Mouse (Mus musculus): Measurements from ENCODE around the gene Plcb4. TPM values are rescaled to one million over a fixed set of nuclear protein-coding genes. Genes with fewer than 3 reads are reported as not detected.

Gene Plcb4
- polyA plus RNA-seq, 1 experiment: 2.2 TPM

GRCm38 (mm10) chr2:135796684-135797083 lies 137.9 kb downstream of the Plcb4 start:
- WGBS: 85% methylated on average over 5 of the region's 5 CpGs
- no peak for DNase-seq (ENCODE audit: low read depth, low spot score)

GRCm38 (mm10) chr2:135797677-135798546 lies 139.1 kb downstream of the Plcb4 start:
- 46% methylated on average over 5 of the region's 5 CpGs for WGBS
- DNase-seq (ENCODE audit: low read depth, low spot score): no peak

GRCm38 (mm10) chr2:135799149-135799770 lies 140.4 kb downstream of the Plcb4 start:
- 91% methylated on average over 10 of the region's 10 CpGs for WGBS
- no peak for DNase-seq (ENCODE audit: low read depth, low spot score)

GRCm38 (mm10) chr2:135800385-135800784 lies 141.6 kb downstream of the Plcb4 start:
- no peak for DNase-seq (ENCODE audit: low read depth, low spot score)
- WGBS: 92% methylated on average over 6 of the region's 6 CpGs

GRCm38 (mm10) chr2:135802878-135803450 lies 144.2 kb downstream of the Plcb4 start:
- no peak for DNase-seq (ENCODE audit: low read depth, low spot score)
- 91% methylated on average over 9 of the region's 9 CpGs for WGBS

GRCm38 (mm10) chr2:135805748-135806685 lies 147.2 kb downstream of the Plcb4 start:
- 34% methylated on average over 15 of the region's 15 CpGs for WGBS
- DNase-seq (ENCODE audit: low read depth, low spot score): no peak

- DNase-seq (ENCODE audit: low read depth, low spot score): no peak
- 78% methylated on average over 4 of the region's 4 CpGs for WGBS
These were observed 149.5 kb downstream of the Plcb4 start for GRCm38 (mm10) chr2:135808342-135808741.

- WGBS: 77% methylated on average over 6 of the region's 6 CpGs
- DNase-seq (ENCODE audit: low read depth, low spot score): no peak
These were observed 152.0 kb downstream of the Plcb4 start for GRCm38 (mm10) chr2:135810841-135811240.

- 46% methylated on average over 5 of the region's 5 CpGs for WGBS
- DNase-seq (ENCODE audit: low read depth, low spot score): no peak
These were observed 152.8 kb downstream of the Plcb4 start for GRCm38 (mm10) chr2:135811453-135812101.

GRCm38 (mm10) chr2:135812701-135813246 lies 154.0 kb downstream of the Plcb4 start:
- DNase-seq (ENCODE audit: low read depth, low spot score): no peak

GRCm38 (mm10) chr2:135820691-135821090 lies 161.9 kb downstream of the Plcb4 start:
- 17% methylated on average over 2 of the region's 2 CpGs for WGBS
- DNase-seq (ENCODE audit: low read depth, low spot score): no peak

More at GRCm38 (mm10) chr2:135812701-135813246, 154.0 kb downstream of the Plcb4 start:
- 84% methylated on average over 8 of the region's 8 CpGs for WGBS

- 76% methylated on average over 1 of the region's 1 CpGs for WGBS
- DNase-seq (ENCODE audit: low read depth, low spot score): no peak
These were observed 164.9 kb downstream of the Plcb4 start for GRCm38 (mm10) chr2:135823690-135824089.

- DNase-seq (ENCODE audit: low read depth, low spot score): peak; percentile 45
- 54% methylated on average over 1 of the region's 1 CpGs for WGBS
These were observed 165.9 kb downstream of the Plcb4 start for GRCm38 (mm10) chr2:135824757-135825156.

- 55% methylated on average over 2 of the region's 2 CpGs for WGBS
- no peak for DNase-seq (ENCODE audit: low read depth, low spot score)
These were observed 166.8 kb downstream of the Plcb4 start for GRCm38 (mm10) chr2:135825645-135826044.

GRCm38 (mm10) chr2:135826616-135827360 lies 168.0 kb downstream of the Plcb4 start:
- no peak for DNase-seq (ENCODE audit: low read depth, low spot score)
- 95% methylated on average over 3 of the region's 3 CpGs for WGBS

- WGBS: 42% methylated on average over 2 of the region's 2 CpGs
- no peak for DNase-seq (ENCODE audit: low read depth, low spot score)
These were observed 169.6 kb downstream of the Plcb4 start for GRCm38 (mm10) chr2:135828446-135828845.

GRCm38 (mm10) chr2:135833743-135834142 lies 174.9 kb downstream of the Plcb4 start:
- 83% methylated on average over 3 of the region's 3 CpGs for WGBS
- DNase-seq (ENCODE audit: low read depth, low spot score): no peak

GRCm38 (mm10) chr2:135834435-135834834 lies 175.6 kb downstream of the Plcb4 start:
- no peak for DNase-seq (ENCODE audit: low read depth, low spot score)
- 87% methylated on average over 2 of the region's 2 CpGs for WGBS
